Mouse (Mus musculus): ENCODE data around the gene Acoxl. TPM values are rescaled to one million over a fixed set of nuclear protein-coding genes. Genes with fewer than 3 reads are reported as not detected.

Gene Acoxl
- polyA plus RNA-seq, 1 experiment = 0.25 TPM

DNA sequence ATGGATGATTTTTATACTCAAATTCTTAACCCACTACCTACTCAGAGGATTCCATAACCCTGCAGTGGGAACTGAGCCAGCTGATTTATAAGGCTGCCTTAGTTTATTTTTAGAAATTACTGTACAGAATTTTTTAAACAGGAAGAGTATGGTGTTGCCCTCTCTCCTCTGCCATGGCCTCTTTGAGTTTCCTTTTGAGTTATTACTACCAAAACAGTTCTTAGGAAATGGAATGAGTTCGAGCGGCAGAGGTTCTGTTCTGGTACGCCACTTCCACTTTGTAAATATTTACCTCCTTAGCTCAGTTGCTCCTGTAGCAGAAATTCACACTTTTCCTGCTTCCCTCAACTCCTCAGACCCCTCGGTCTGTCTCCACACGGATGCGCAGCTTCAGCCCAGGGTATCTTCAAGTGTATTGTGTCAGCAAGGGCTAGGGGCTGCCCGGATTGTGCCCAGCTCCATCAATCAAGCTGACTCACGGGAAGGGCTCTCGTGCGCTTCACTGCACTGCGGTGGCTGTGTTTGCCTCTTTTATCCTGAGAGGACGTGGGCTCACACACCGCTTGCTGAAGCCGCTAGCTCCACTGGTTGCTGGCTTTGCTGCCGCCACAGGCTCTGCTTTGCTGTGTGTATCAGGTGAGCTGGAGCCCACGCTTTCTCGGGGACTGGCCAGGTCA is 320.2 kb downstream of the Acoxl start:
- peaks cover 10% of the 10 kb centered on the region for H3K36me3 ChIP-seq (ENCODE audit: control insufficient read depth, insufficient read depth, low read length)
- no peak for DNase-seq (ENCODE audit: low read depth in 1 of 2, low spot score in 2 of 2)
- no peaks in the 10 kb centered on the region for H3K27me3 ChIP-seq (ENCODE audit: control insufficient read depth, insufficient read depth, low read length)
- 37% methylated on average over 17 of the region's 17 CpGs for WGBS
- H3K4me3 ChIP-seq (ENCODE audit: extremely low read depth, insufficient read depth, insufficient read length) = no peak overlapping the region
- TF ChIP-seq CTCF (IDR thresholded peaks at IDR 0.05; ENCODE audit: extremely low read depth, insufficient read depth, insufficient read length, insufficient replicate concordance) (no peak), POLR2A (IDR thresholded peaks at IDR 0.05; ENCODE audit: low read depth, low read length) (no peak)
- H3K27ac ChIP-seq (ENCODE audit: insufficient read depth, low read length) = no peak overlapping the region
- H3K4me1 ChIP-seq (ENCODE audit: control insufficient read depth, insufficient read depth, insufficient read length) = peaks cover 12% of the 10 kb centered on the region; the same call in 1 of the 2 replicates

DNA sequence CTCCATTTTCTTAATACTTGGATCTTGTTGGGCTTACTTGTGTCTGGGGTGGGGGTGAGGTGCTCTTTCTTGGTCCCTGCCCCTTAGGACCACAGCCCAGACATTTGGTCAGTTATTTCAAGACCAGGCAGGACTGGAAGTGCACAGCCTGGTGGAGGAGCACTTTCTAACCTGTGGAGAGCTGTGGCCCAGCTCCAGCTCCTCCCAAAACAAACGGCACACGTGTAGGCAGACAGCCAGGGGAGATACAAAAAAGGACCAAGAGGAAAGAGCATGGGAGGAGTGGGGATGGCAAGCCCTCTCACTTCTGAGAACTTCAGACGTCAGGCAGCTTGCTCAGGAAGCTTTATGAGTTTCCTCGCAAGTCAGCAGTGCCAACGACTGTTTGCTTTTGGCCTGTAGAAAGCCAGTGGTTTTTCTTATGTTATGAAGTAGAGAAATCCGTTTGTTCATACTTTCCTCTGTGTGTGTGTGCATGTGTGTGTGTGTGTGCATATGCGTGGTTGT is 321.0 kb downstream of the Acoxl start:
- Histone ChIP-seq H3K27ac (ENCODE audit: insufficient read depth, low read length) (no peak overlapping the region), H3K27me3 (ENCODE audit: control insufficient read depth, insufficient read depth, low read length) (no peaks in the 10 kb centered on the region), H3K4me3 (ENCODE audit: extremely low read depth, insufficient read depth, insufficient read length) (no peak overlapping the region), H3K4me1 (ENCODE audit: control insufficient read depth, insufficient read depth, insufficient read length) (peaks cover 12% of the 10 kb centered on the region; the same call in 1 of the 2 replicates), H3K36me3 (ENCODE audit: control insufficient read depth, insufficient read depth, low read length) (peaks cover 10% of the 10 kb centered on the region)
- WGBS = 53% methylated on average over 7 of the region's 7 CpGs
- no peak for DNase-seq (ENCODE audit: low read depth in 1 of 2, low spot score in 2 of 2)
- TF ChIP-seq POLR2A (IDR thresholded peaks at IDR 0.05; ENCODE audit: low read depth, low read length) (no peak), CTCF (IDR thresholded peaks at IDR 0.05; ENCODE audit: extremely low read depth, insufficient read depth, insufficient read length, insufficient replicate concordance) (no peak)

DNA sequence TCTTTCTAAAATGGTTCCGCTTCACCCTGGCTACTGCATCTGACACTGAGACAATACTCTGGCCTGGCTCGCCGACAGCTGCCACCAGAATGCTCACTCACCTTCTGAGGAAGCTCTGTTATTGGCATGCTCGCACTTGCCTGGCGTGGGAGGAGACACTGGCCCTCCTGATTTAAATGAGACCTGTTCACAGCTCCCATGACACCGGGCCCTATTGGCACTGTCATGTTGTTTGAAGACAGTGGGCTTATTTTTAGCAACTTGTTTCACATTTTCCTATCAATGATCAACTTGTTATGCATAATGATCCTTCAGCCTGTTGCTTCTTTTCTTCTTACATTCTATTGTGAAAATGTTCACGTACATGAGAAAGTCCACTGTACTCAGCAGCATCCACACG is 324.5 kb downstream of the Acoxl start:
- TF ChIP-seq POLR2A (IDR thresholded peaks at IDR 0.05; ENCODE audit: low read depth, low read length) = no peak
- TF ChIP-seq CTCF (IDR thresholded peaks at IDR 0.05; ENCODE audit: extremely low read depth, insufficient read depth, insufficient read length, insufficient replicate concordance) = no peak
- peaks cover 5% of the 10 kb centered on the region; the same call in 1 of the 2 replicates for H3K4me1 ChIP-seq (ENCODE audit: control insufficient read depth, insufficient read depth, insufficient read length)
- WGBS = 84% methylated on average over 8 of the region's 8 CpGs

DNA sequence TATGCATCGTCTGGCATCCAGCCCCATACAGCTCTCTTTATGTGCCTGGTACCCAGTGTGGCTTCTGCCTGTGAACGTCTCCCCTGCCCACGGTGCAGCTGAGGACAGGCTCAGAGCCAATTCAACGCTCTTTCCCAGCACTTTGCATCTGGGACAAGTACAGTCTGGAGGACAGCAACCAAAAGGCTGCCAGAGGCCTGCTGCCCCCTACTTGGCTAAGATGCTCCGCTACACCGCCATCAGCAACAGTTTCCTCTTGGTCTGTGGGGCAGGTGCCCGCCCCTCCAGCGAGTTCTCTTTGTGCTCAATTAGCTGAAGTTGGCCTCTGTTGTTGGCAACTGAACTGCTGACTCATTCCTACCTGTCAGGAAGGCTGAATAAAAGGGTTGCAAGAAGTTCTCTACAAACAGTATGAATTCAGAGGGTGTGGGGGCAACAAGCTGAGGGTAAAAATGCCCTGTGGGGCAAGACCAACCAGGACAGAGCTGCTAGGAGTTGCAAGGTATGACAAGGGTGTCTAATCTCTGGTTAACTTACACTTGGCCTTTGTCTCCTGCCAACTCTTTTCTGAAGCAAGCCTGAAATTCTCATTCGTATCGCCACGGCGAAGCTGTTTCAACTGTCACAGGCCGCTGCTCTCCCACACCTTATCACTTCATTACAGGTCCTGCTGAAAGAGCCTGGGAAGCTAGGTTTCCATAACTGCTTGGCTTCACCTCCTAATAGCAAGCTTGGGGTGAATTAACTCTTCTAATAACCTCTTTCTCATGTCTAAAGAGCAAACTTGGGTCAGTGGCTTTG is 328.1 kb downstream of the Acoxl start:
- no peak overlapping the region for H3K4me3 ChIP-seq (ENCODE audit: extremely low read depth, insufficient read depth, insufficient read length)
- H3K4me1 ChIP-seq (ENCODE audit: control insufficient read depth, insufficient read depth, insufficient read length) = no peaks in the 10 kb centered on the region; the same call in 1 of the 2 replicates
- no peaks in the 10 kb centered on the region for H3K36me3 ChIP-seq (ENCODE audit: control insufficient read depth, insufficient read depth, low read length)
- DNase-seq (ENCODE audit: low read depth in 1 of 2, low spot score in 2 of 2) = no peak
- H3K27me3 ChIP-seq (ENCODE audit: control insufficient read depth, insufficient read depth, low read length) = no peaks in the 10 kb centered on the region
- 67% methylated on average over 13 of the region's 13 CpGs for WGBS
- no peak overlapping the region for H3K27ac ChIP-seq (ENCODE audit: insufficient read depth, low read length)
- TF ChIP-seq POLR2A (IDR thresholded peaks at IDR 0.05; ENCODE audit: low read depth, low read length) = no peak
- TF ChIP-seq CTCF (IDR thresholded peaks at IDR 0.05; ENCODE audit: extremely low read depth, insufficient read depth, insufficient read length, insufficient replicate concordance) = no peak

More for the DNA sequence above, 324.5 kb downstream of the Acoxl start:
- H3K36me3 ChIP-seq (ENCODE audit: control insufficient read depth, insufficient read depth, low read length) = peaks cover 9% of the 10 kb centered on the region
- DNase-seq (ENCODE audit: low read depth in 1 of 2, low spot score in 2 of 2) = no peak
- H3K27me3 ChIP-seq (ENCODE audit: control insufficient read depth, insufficient read depth, low read length) = no peaks in the 10 kb centered on the region
- no peak overlapping the region for H3K27ac ChIP-seq (ENCODE audit: insufficient read depth, low read length)
- H3K4me3 ChIP-seq (ENCODE audit: extremely low read depth, insufficient read depth, insufficient read length) = no peak overlapping the region

DNA sequence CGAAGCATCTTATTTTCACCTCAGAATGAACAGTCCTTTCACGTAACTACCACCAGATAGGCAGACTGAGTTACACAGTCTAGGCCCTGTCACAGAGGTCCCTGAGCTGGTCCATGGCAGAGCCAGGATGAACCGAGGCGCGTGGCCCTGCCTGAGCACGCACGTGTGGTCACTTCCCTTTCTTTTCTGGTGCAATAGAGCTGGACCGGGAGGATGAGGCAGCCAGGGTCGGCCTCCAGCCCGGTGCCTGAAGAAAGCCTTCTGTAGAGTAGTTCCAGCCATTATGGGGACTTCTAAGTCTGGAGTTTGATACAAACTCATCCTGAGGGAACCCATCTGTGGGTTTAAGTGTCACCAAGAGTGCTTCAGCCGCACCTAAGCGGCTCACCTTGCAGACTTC is 329.3 kb downstream of the Acoxl start:
- H3K27me3 ChIP-seq (ENCODE audit: control insufficient read depth, insufficient read depth, low read length) = no peaks in the 10 kb centered on the region
- H3K27ac ChIP-seq (ENCODE audit: insufficient read depth, low read length) = no peak overlapping the region
- H3K4me3 ChIP-seq (ENCODE audit: extremely low read depth, insufficient read depth, insufficient read length) = no peak overlapping the region
- H3K36me3 ChIP-seq (ENCODE audit: control insufficient read depth, insufficient read depth, low read length) = no peaks in the 10 kb centered on the region
- H3K4me1 ChIP-seq (ENCODE audit: control insufficient read depth, insufficient read depth, insufficient read length) = no peaks in the 10 kb centered on the region; the same call in 1 of the 2 replicates
- DNase-seq (ENCODE audit: low read depth in 1 of 2, low spot score in 2 of 2) = no peak
- TF ChIP-seq CTCF (IDR thresholded peaks at IDR 0.05; ENCODE audit: extremely low read depth, insufficient read depth, insufficient read length, insufficient replicate concordance) (no peak), POLR2A (IDR thresholded peaks at IDR 0.05; ENCODE audit: low read depth, low read length) (no peak)
- WGBS = 81% methylated on average over 12 of the region's 12 CpGs

DNA sequence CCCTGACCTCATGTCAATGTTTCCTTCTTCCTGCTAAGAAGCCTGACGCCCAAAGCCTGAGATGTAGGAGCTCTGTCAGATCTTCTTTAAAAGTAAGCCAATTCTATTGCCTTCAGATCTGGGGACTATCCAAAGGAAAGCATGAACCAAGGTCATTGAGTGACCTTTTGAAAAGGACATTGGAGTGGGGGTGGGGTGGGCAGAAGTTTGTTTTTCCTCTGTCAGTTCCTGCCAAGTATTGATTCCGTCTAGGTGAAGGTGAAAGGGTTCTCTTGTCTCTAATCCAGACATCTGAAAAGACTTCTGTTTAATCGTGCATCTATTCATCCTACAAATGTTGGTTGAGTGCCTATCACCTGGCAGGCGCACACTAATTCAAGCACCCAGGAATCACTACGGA is 330.8 kb downstream of the Acoxl start:
- Histone ChIP-seq H3K4me3 (ENCODE audit: extremely low read depth, insufficient read depth, insufficient read length) (no peak overlapping the region), H3K36me3 (ENCODE audit: control insufficient read depth, insufficient read depth, low read length) (no peaks in the 10 kb centered on the region), H3K27me3 (ENCODE audit: control insufficient read depth, insufficient read depth, low read length) (no peaks in the 10 kb centered on the region), H3K4me1 (ENCODE audit: control insufficient read depth, insufficient read depth, insufficient read length) (no peaks in the 10 kb centered on the region; the same call in 1 of the 2 replicates), H3K27ac (ENCODE audit: insufficient read depth, low read length) (no peak overlapping the region)
- TF ChIP-seq CTCF (IDR thresholded peaks at IDR 0.05; ENCODE audit: extremely low read depth, insufficient read depth, insufficient read length, insufficient replicate concordance) (no peak), POLR2A (IDR thresholded peaks at IDR 0.05; ENCODE audit: low read depth, low read length) (no peak)
- DNase-seq (ENCODE audit: low read depth in 1 of 2, low spot score in 2 of 2) = no peak
- WGBS = 86% methylated on average over 5 of the region's 5 CpGs
